Mouse (Mus musculus): Measurements from ENCODE around the gene Mfsd4a.

DNA sequence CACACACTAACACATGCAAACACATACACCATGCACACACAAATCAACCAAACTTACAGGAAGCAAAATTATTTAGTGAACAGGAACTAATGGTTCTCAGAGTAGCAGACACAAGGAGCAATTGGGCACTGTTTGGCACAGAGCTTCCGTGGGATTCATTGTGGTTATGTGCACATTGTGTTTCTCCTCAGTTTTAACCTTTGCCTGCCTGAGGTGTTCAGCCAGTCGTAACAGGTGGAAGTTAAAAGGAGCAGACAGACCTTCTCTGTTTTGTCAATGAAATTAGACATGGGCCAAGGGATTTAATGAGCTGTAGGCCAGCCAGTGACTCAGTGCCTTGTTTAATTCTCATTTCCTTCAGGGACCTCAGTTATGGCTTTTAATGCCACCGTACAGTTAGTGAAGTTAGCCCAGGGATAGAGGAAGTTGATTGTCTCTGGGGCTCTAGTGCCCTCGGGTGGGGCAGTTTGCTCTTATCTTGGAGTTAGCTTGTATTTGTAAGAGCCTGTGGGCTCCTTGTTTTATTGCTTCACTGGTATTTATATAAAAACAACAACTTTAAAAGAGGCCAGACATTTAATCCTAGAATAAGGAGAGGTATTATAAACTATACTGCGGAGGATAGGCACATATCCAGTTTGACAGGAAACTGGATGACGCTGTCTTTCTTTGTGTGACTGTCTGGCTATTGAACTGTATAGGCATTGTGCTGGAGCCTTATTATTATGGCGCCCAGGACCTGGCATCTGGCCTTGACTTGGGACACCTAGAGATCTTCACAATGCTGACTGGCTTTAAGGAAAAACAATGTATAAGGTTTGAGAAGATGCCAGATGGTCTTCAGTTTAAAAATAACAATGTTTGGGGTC, 17.6 kb upstream of the Mfsd4a start:
- TF ChIP-seq CTCF (IDR thresholded peaks at IDR 0.05; ENCODE audit: low read depth) (no peak), EP300 (IDR thresholded peaks at IDR 0.05; ENCODE audit: low read depth) (no peak)

Measured in heart, postnatal 0 days (tissue).